Mouse (Mus musculus): ENCODE measurements at regions not wholly inside any gene's neighbourhood (a gene's known extent, or its start where the extent isn't known, plus 50 kb on each side); places are given as distances from the start of the nearest gene placed in this dataset.

GRCm38 (mm10) chr10:24379291-24379690 lies 156.0 kb downstream of the Moxd1 start:
- no peak for TF ChIP-seq CTCF (IDR thresholded peaks at IDR 0.05; ENCODE audit: insufficient read depth, low read length)
- no peak for TF ChIP-seq POLR2A (IDR thresholded peaks at IDR 0.05; ENCODE audit: borderline replicate concordance, extremely low read depth, low read depth, low read length)
